Mouse (Mus musculus) small intestine, adult 2 months (tissue): ENCODE measurements around the gene Adgrg3. TPM values are rescaled to one million over a fixed set of nuclear protein-coding genes. Genes with fewer than 3 reads are reported as not detected.
A peak's percentile ranks its signal among the peaks of the same experiment; 100 is the strongest.

ENCODE experiments used
- H3K27ac ChIP-seq: fragments of 200-500 bp; 2 replicates; pipeline ENCODE4 v1.5.1; 2012; ENCODE audit warnings: low read depth, low read length, control low read depth, inconsistent platforms; ENCODE audit not compliant: insufficient read depth
- H3K27me3 ChIP-seq: fragments of 200-500 bp; 2 replicates; pipeline ENCODE4 v1.6.1; 2012; ENCODE audit warnings: mild to moderate bottlenecking, moderate library complexity, low read length, inconsistent platforms; ENCODE audit not compliant: control insufficient read depth, insufficient read depth
- H3K36me3 ChIP-seq: fragments of 200-500 bp; 2 replicates; pipeline ENCODE4 v1.6.1; 2012; ENCODE audit warnings: mild to moderate bottlenecking, low read length, control low read depth, inconsistent platforms; ENCODE audit not compliant: control insufficient read depth, insufficient read depth
- H3K4me1 ChIP-seq: fragments of 200-500 bp; 2 replicates; pipeline ENCODE4 v1.6.1; 2012; ENCODE audit warnings: low read length, inconsistent platforms, mixed read lengths; ENCODE audit not compliant: control insufficient read depth, insufficient read depth, insufficient read length
- H3K4me3 ChIP-seq: fragments of 200-500 bp; 2 replicates; pipeline ENCODE4 v1.5.1; 2012; ENCODE audit warnings: low read depth, mild to moderate bottlenecking, control low read depth, inconsistent platforms, low read length, moderate library complexity
- CTCF ChIP-seq: fragments of 200-500 bp; IDR thresholded peaks from 2 replicates; pipeline ENCODE4 v1.5.1; 2012; ENCODE audit warnings: low read depth, mild to moderate bottlenecking, control low read depth, inconsistent platforms, low read length, moderate library complexity, mixed read lengths; ENCODE audit not compliant: insufficient replicate concordance, insufficient read length; ENCODE audit errors: extremely low read depth
- POLR2A ChIP-seq: fragments of 200-500 bp; IDR thresholded peaks from 2 replicates; pipeline ENCODE4 v1.6.1; 2012; ENCODE audit warnings: low read depth, mild to moderate bottlenecking, control low read depth, inconsistent platforms, low read length, moderate library complexity
- WGBS: fragments of 180-500 bp; shearing (Covaris S2); methylation state at CpG from one replicate; pipeline ENCODE4 v1.1.7; 2018; 5-methylcytosine and 5-hydroxymethylcytosine counted together
- polyA plus RNA-seq: library from polyadenylated mRNA; depleted of rRNA; stranded (reverse); fragments of >200 nt; gene quantifications from 2 replicates; pipeline ENCODE4 v1.2.3, GENCODE M21; 2012

Adgrg3 gene
- polyA plus RNA-seq, 1 experiment = 7.6 TPM

DNA sequence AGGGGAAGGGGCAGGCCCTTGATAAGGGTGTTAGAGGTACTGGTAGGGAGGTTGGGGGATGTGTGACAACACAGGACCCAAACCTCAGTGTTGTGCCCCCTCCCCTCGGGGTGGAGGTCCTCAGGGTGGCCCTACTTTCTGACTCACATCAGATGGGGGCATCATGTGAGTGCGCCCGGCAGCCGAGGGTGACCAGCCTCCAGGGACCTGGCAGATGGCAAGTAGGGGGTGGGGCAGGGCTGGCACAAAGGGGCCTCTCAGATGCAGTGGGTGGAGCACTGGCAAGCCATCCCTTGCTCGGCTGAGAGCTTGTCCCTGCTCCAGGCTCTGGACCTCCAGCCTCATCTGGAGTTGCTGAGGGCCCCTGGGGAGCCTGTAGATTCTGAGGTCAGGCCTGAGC lies 30.8 kb upstream of the Adgrg3 start:
- no peaks in the 10 kb centered on the region for H3K36me3 ChIP-seq
- peaks cover 5% of the 10 kb centered on the region for H3K4me1 ChIP-seq
- H3K4me3 ChIP-seq = peak overlapping the region; percentile 36
- no peak overlapping the region for H3K27ac ChIP-seq
- 27% methylated on average over 5 of the region's 5 CpGs for WGBS
- TF ChIP-seq CTCF = no peak
- TF ChIP-seq POLR2A = no peak
- no peaks in the 10 kb centered on the region for H3K27me3 ChIP-seq

- Histone ChIP-seq H3K36me3 (no peaks in the 10 kb centered on the region), H3K4me3 (no peak overlapping the region), H3K4me1 (peaks cover 5% of the 10 kb centered on the region), H3K27me3 (no peaks in the 10 kb centered on the region), H3K27ac (no peak overlapping the region)
- TF ChIP-seq CTCF (no peak), POLR2A (no peak)
- 85% methylated on average over 7 of the region's 7 CpGs for WGBS
Observed at GRCm38 (mm10) chr8:94987553-94987952, 29.9 kb upstream of the Adgrg3 start.

DNA sequence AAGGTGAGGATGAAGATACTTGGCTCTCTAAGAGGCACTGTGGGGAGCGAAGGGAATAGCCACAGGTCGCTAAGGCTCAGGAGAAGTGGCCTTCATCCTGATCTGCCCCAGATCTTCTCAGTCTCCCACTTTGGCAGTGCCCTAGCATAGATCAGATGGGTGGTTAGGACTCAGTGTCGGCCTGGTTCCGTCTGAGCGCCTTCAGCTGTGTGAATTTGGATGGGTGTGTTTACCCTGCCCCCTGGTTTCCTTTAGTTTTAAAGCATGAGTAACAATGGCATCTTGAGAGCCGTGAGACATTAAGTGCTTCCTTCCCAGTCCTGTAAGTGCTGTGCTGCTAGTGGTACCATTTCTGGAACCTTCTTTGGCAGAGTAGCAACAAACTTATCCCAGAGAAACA lies 28.9 kb upstream of the Adgrg3 start:
- Histone ChIP-seq H3K36me3 (no peaks in the 10 kb centered on the region), H3K27me3 (no peaks in the 10 kb centered on the region), H3K27ac (peak overlapping the region; percentile 53; the same call in 1 of the 2 replicates), H3K4me3 (no peak overlapping the region), H3K4me1 (peaks cover 5% of the 10 kb centered on the region)
- WGBS = 77% methylated on average over 6 of the region's 6 CpGs
- no peak for TF ChIP-seq CTCF

- Histone ChIP-seq H3K4me3 (no peak overlapping the region), H3K4me1 (peaks cover 5% of the 10 kb centered on the region), H3K27me3 (no peaks in the 10 kb centered on the region), H3K27ac (no peak overlapping the region), H3K36me3 (no peaks in the 10 kb centered on the region)
- no peak for TF ChIP-seq POLR2A
- no peak for TF ChIP-seq CTCF
- WGBS = 81% methylated on average over 4 of the region's 4 CpGs
Observed at GRCm38 (mm10) chr8:94989711-94990110, 27.8 kb upstream of the Adgrg3 start.

DNA sequence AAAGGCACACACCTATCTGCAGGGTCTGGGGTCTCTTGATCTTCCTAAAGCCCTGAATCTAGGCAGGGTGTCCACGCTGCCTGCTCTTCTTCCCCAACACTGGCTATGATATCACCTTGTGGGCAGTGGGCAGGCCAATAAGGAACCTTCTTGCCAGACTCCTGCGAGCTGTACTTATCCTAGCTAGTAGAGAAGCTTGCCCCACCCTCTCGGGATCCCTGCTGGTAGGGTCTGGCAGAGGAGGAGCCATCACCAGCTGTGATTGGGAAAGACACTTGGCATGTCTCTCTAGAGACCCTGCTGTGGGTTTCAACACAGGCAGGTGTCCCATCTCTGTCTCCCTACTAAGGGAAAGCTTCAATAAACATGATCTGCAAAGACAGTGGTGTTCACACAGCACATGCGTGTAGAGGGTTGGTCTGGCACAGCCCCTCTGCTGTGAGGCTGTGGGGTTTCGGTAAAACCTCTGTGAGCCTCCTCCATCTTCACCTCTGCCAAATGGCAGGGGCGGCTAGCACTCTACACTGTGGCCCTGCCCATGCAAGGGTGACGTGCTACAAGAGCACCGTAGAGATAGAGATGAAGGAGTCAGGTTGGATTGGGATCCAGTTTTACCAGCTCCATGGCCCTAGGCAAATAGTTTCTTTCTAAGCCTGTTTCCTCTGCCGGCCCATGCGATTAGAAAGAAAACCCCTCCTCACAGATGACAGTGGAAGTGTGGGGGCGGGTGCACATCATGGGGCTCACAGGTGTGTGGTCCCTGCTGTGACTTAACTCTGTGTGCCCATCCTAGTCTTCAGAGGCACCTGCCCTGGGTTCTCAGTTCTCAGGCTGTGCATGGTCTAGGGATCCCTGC lies 26.7 kb upstream of the Adgrg3 start:
- H3K27ac ChIP-seq = no peak overlapping the region
- H3K27me3 ChIP-seq = no peaks in the 10 kb centered on the region
- no peak overlapping the region for H3K4me3 ChIP-seq
- peaks cover 5% of the 10 kb centered on the region for H3K4me1 ChIP-seq
- no peak for TF ChIP-seq CTCF
- TF ChIP-seq POLR2A = no peak
- no peaks in the 10 kb centered on the region for H3K36me3 ChIP-seq
- WGBS = 65% methylated on average over 11 of the region's 11 CpGs

- Histone ChIP-seq H3K27me3 (no peaks in the 10 kb centered on the region), H3K4me3 (no peak overlapping the region), H3K27ac (no peak overlapping the region), H3K4me1 (peaks cover 5% of the 10 kb centered on the region; the same call in 1 of the 2 replicates), H3K36me3 (no peaks in the 10 kb centered on the region)
- WGBS = 54% methylated on average over 9 of the region's 9 CpGs
- no peak for TF ChIP-seq CTCF
- TF ChIP-seq POLR2A = no peak
Observed at GRCm38 (mm10) chr8:94991454-94991994, 26.0 kb upstream of the Adgrg3 start.

DNA sequence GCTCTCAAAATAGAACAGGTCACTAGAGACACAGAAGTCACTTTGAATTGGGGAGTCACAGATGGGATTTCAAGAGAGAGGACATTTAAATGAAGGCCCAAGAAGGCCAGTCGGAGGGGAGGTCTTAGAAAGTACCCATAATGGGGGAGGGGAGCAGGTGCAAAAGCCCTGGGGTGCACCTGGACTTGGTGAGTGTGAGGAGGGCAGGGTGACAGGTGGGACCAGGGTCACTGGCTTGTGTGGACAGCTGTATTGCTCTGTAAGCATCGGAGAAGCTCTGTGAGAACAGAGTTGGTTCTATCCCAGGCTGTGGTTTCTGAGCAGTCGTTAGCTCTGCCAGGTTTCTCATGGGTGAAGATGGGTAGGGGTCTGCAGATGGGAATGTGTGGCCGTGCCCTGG lies 25.5 kb upstream of the Adgrg3 start:
- no peak overlapping the region for H3K27ac ChIP-seq
- no peaks in the 10 kb centered on the region for H3K36me3 ChIP-seq
- no peak overlapping the region for H3K4me3 ChIP-seq
- no peaks in the 10 kb centered on the region for H3K27me3 ChIP-seq
- peaks cover 5% of the 10 kb centered on the region; the same call in 1 of the 2 replicates for H3K4me1 ChIP-seq
- WGBS = 82% methylated on average over 4 of the region's 4 CpGs
- TF ChIP-seq CTCF (no peak), POLR2A (no peak)
